Mouse (Mus musculus) neural tube, embryonic 12.5 days (tissue): ENCODE results near the gene Wap. TPM values are rescaled to one million over a fixed set of nuclear protein-coding genes. Genes with fewer than 3 reads are reported as not detected.

ENCODE experiments used
- ATAC-seq: fragments of 200-750 bp; cut with Nextera tagmentation; 2 replicates; pipeline ENCODE4 v1.8.0; 2017; ENCODE audit warnings: low read depth, mild to moderate bottlenecking, moderate TSS enrichment, moderate library complexity; ENCODE audit not compliant: low FRiP score
- H3K27ac ChIP-seq: fragments of 300-500 bp; sonication (generic); 2 replicates; pipeline ENCODE4 v1.5.1; 2016
- H3K27me3 ChIP-seq: fragments of 300-500 bp; sonication (generic); replicated peaks from 2 replicates; pipeline ENCODE4 v1.6.1; 2016; ENCODE audit warnings: mild to moderate bottlenecking
- H3K36me3 ChIP-seq: fragments of 300-500 bp; sonication (generic); 2 replicates; pipeline ENCODE4 v1.6.1; 2016; ENCODE audit warnings: mild to moderate bottlenecking
- H3K4me1 ChIP-seq: fragments of 300-500 bp; sonication (generic); 2 replicates; pipeline ENCODE4 v1.6.1; 2016
- H3K4me2 ChIP-seq: fragments of 300-500 bp; sonication (generic); replicated peaks from 2 replicates; pipeline ENCODE4 v1.6.1; 2016; ENCODE audit warnings: mild to moderate bottlenecking
- H3K4me3 ChIP-seq: fragments of 300-500 bp; sonication (generic); 2 replicates; pipeline ENCODE4 v1.5.1; 2016
- H3K9ac ChIP-seq: fragments of 300-500 bp; sonication (generic); 2 replicates; pipeline ENCODE4 v1.6.1; 2016; ENCODE audit warnings: mild to moderate bottlenecking
- H3K9me3 ChIP-seq: fragments of 300-500 bp; sonication (generic); 2 replicates; pipeline ENCODE4 v1.6.1; 2016; ENCODE audit warnings: mild to moderate bottlenecking
- WGBS: fragments of 180-500 bp; shearing (Covaris S2); methylation state at CpG from one replicate; pipeline ENCODE4 v1.1.7; 2016; 5-methylcytosine and 5-hydroxymethylcytosine counted together
- polyA plus RNA-seq: library from polyadenylated mRNA; unstranded; fragments of >200 nt; fragmentation: Nextera tagmentation; extraction: Ambion mirVana; gene quantifications from 2 replicates; pipeline ENCODE4 v1.2.1, GENCODE M21; 2016

Gene Wap
- polyA plus RNA-seq, 1 experiment from 2014 or later, result not detected

DNA sequence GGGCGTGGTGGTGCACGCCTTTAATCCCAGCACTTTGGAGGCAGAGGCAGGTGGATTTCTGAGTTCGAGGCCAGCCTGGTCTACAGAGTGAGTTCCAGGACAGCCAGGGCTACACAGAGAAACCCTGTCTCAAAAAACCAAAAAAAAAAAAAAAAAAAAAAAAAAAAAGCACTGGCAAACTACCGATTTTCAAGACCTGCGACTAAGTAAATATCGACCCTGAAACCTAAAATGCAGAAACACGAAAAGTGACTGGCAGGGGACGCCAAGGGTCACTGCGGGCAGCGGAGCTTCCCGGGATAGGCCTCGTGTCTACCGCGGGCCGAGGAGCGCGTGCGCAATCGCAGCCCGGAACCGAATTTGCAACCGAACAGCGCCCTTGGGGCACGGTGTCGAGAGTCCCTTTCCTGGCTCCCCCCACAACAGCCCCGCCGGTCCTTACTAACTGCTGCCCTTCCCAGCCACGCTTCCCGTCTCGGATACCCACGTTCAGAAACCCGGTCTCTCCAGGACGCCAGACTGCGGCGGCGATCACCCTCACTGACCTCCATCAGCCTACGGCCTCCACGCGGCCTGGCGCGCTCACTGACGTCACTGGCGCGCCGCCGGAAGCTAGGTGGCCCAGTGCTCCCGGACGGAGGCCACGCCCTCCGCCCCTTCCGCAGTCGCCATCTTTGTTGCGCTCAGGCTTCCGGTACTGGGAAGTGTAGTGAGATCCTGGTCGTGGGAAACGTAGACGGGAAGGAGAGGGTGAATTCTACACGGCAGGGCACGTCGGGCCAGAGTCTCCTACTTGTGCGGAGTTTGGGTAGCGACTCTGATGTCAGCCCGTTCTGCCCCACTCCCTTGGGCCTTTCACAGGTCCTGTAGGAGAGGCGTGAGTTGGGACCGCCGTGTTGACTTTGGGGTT lies 12.7 kb downstream of the Wap start, which contains the start of gene Tbrg4:
TSS of gene Tbrg4 (minus strand) at position 590 of the 910 bp plus-strand sequence.
- Histone ChIP-seq H3K4me2 (peak within 1 kb of the TSS; percentile 82), H3K36me3 (peaks cover 31% of the 10 kb centered on the region), H3K27ac (peak within 1 kb of the TSS; percentile 17; the same call in 1 of the 2 replicates), H3K4me3 (peak within 1 kb of the TSS; percentile 71), H3K9me3 (no peaks in the 10 kb centered on the region), H3K9ac (peak within 1 kb of the TSS; percentile 65), H3K27me3 (no peaks in the 10 kb centered on the region), H3K4me1 (peaks cover 27% of the 10 kb centered on the region)
- ATAC-seq, result peak; percentile 93
- under 1% methylated on average over 66 of the region's 66 CpGs for WGBS

DNA sequence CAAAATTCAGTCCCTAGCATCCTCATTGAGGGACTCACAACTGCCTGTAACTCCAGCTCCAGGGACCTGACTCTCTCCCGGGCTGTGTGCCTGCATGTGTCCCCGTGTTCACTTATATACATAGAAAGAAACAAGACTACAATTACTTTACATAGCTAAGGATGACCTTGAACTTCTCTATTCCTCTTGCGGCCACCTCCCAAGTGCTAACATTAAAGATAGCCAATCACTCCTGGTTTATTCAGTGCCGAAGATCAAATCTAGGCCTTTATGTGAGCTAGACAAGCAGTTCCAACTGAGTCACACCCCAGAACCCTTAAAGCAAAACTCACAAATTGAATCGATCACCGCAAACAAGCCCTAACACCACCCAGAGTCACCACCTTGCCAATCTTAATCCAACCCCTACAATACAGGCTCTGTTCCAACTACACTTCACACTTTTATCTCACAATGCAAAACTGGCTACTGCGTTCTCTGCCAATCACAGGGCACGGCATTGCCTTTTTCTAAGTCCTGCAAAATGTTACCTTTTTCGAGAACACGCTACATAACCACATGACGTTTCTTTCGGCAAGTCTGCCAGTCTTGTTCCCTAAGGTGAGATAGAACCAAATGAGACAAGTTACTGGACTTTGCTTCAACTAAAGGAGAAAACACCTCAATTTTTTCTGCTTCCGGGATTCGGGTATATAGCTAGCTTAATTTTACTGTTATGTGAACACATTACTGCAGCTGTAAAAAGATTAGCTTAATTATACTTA lies 13.6 kb downstream of the Wap start:
- Histone ChIP-seq H3K4me2 (peak overlapping the region; percentile 82), H3K4me3 (peak overlapping the region; percentile 71), H3K9ac (peak overlapping the region; percentile 65), H3K36me3 (peaks cover 40% of the 10 kb centered on the region), H3K27ac (no peak overlapping the region), H3K4me1 (peaks cover 27% of the 10 kb centered on the region), H3K9me3 (no peaks in the 10 kb centered on the region), H3K27me3 (no peaks in the 10 kb centered on the region)
- ATAC-seq, result no peak
- WGBS, result 71% methylated on average over 14 of the region's 14 CpGs

DNA sequence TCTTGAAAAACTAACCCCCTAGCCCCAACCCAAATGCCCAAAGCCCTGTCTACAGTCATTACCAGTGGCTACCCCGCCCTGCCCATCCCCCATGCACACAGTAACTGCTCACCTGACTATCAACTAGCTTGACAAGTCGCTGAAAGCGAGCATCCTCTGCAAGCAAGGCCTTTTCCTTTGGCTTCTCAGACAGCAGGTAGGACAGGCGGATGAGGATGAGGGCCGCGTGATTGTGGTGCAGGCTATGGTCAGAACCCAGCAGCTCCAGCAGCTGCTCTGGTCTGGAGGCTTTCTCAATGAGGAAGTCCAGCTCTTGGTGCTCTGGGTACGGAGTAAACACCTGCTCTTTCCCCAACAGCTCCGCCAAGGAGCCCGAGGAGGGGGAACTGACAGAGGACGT lies 14.7 kb downstream of the Wap start:
- no peaks in the 10 kb centered on the region for H3K9me3 ChIP-seq
- no peak overlapping the region for H3K4me2 ChIP-seq
- 94% methylated on average over 10 of the region's 10 CpGs for WGBS
- no peak for ATAC-seq
- peaks cover 51% of the 10 kb centered on the region for H3K36me3 ChIP-seq
- H3K9ac ChIP-seq, result no peak overlapping the region
- H3K4me3 ChIP-seq, result no peak overlapping the region
- no peaks in the 10 kb centered on the region for H3K27me3 ChIP-seq
- H3K27ac ChIP-seq, result no peak overlapping the region
- H3K4me1 ChIP-seq, result peaks cover 27% of the 10 kb centered on the region

DNA sequence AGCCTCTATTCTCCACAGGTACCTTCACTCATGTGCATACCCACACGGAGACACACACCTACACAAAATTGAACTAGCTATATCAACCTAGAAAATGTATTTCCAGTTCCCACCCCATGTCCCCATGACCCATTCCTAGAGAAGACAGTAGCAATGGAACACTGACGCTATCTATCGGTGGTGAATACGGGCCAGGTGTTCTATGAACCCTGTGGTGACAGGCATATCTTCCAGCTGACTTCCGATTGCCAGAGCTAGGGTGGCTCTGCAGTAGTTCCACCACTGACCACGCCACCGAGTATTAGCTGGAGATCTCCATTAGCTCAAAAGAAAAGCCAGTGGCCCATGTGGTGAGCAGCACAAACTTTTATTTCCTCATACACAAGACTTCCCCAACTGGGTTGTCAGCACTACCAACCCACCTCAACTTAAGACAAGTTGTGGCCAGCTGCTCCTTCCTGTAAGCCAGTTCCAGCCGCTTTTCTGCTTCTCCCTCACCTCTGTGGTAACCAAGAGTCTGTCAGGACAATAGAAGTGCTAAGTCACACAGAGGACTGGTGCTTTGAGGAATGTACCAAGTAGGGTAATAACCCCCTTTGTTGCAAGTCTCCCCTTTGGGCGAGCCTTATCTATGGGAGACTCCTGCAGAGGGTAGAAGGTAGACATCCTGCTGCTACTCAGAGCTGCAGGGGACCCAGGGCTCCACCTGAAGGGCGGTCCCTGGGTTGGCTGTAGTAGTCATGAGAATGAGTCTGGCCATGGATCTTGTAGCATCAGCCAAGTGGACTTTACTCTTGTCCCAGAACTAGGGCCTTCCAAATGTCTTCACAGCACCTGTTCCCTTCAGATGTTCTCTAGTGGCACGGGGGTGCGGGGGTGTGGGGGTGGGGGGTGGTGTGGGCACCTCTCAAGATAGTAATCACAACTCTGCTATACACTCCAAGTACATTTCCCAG lies 22.9 kb downstream of the Wap start:
- WGBS, result 92% methylated on average over 12 of the region's 12 CpGs
- no peak for ATAC-seq
- peaks cover 84% of the 10 kb centered on the region for H3K36me3 ChIP-seq
- H3K4me2 ChIP-seq, result no peak overlapping the region
- no peak overlapping the region for H3K27ac ChIP-seq
- no peak overlapping the region for H3K4me3 ChIP-seq
- no peak overlapping the region for H3K9ac ChIP-seq
- H3K27me3 ChIP-seq, result no peaks in the 10 kb centered on the region
- H3K4me1 ChIP-seq, result no peaks in the 10 kb centered on the region
- H3K9me3 ChIP-seq, result no peaks in the 10 kb centered on the region

DNA sequence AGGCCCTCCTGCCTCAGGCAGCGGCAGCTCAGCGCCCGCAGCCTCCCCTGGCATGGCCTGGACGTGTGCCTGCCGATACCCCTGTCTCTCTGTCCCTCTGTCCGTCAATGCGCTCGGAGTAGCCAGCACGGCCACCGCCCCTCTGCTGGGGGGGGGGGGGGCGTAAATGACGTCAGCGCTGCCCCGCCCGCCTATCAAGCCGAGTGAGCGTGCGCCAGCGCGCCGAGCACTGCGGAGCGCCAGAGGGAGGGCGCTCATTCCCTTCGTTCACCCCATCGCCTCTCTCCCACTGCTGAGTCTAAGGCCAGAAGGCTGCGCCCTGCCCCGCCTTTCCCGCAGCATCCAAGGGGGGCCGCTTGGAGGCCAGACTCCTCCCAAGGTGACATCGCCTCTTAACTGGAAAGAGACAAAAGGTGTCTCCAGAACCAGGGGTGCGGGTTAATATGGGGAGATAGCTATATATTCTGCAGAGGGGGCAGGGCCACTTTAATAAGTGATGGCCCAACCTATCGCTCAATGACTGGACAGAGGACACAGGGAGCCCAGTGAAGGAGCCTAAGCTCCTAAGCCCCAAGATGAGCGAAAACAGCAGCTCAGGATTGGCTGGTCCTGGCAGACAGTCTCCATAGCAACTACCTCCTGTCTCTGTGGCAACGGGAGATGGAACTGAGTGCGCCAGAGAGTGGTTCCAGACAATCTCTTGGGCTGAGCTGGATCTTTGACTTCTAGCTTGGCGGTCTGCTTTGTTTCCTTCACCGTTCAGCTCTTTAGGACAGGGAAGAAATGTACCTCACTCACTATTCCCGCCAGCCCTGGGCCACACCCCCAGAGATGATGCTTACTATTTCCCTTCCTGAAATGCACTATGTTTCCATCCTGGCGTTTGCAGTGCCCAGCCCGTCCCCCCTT lies 32.7 kb downstream of the Wap start, which contains the start of gene Nacad:
TSS of gene Nacad (minus strand) at position 563 of the 909 bp plus-strand sequence.
- peak within 1 kb of the TSS; percentile 91 for H3K27ac ChIP-seq
- H3K27me3 ChIP-seq, result 0 out of 2 replicates have a peak, but pooled peaks cover 3% of the 10 kb centered on the region
- H3K9me3 ChIP-seq, result no peaks in the 10 kb centered on the region
- H3K4me1 ChIP-seq, result peaks cover 44% of the 10 kb centered on the region
- H3K4me3 ChIP-seq, result peak within 1 kb of the TSS; percentile 59
- peaks cover 20% of the 10 kb centered on the region for H3K36me3 ChIP-seq
- peak; percentile 90 for ATAC-seq
- 5% methylated on average over 31 of the region's 41 CpGs for WGBS
- peak within 1 kb of the TSS; percentile 83 for H3K9ac ChIP-seq
- H3K4me2 ChIP-seq, result peak within 1 kb of the TSS; percentile 76

DNA sequence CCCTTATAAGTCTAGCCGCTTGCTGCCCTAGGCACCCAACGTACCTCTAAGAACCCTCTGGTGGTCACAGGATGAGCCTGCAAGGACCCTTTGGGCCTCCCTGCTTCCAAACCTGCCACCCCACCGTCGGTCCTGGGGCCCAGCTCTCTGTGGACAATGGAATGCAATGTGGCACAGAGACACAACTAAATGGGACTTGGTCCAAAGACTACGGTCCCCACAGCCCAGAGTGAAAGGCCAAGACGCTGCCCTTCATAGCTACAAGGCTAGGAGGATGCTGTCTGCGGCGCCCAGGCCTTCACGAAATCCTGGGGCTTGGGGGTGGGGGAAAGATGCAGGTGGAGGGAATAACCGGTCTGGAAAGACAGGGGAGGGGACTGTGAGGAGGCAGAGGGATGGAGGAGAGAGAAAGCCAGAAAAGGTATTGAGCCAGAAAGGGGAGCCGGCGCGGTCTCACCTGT lies 33.4 kb downstream of the Wap start:
- Histone ChIP-seq H3K27ac (peak overlapping the region; percentile 91), H3K4me3 (peak overlapping the region; percentile 59), H3K27me3 (0 out of 2 replicates have a peak, but pooled peaks cover 3% of the 10 kb centered on the region), H3K4me1 (peaks cover 47% of the 10 kb centered on the region), H3K9me3 (no peaks in the 10 kb centered on the region), H3K36me3 (peaks cover 25% of the 10 kb centered on the region), H3K9ac (peak overlapping the region; percentile 83), H3K4me2 (peak overlapping the region; percentile 76)
- WGBS, result 12% methylated on average over 13 of the region's 13 CpGs
- ATAC-seq, result peak; percentile 13

DNA sequence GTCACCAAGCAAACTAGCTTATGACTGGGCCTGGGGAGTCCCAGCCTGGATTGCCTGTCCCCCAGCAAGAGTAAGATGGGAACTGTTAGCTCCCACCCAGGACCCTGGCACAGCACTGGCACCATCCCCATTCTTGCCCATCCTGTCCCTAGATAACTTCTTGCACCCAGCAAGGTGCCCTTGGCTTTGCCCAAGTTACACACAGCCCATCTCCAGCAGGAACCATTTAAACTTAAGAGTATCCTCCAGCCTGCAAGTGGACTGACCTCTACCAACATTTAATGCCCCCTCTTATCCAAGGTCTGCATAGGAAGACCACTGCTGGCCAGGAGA lies 33.9 kb downstream of the Wap start:
- H3K27ac ChIP-seq, result peak overlapping the region; percentile 91
- peak overlapping the region; percentile 83 for H3K9ac ChIP-seq
- H3K36me3 ChIP-seq, result peaks cover 28% of the 10 kb centered on the region
- peaks cover 52% of the 10 kb centered on the region for H3K4me1 ChIP-seq
- ATAC-seq, result no peak
- H3K4me2 ChIP-seq, result peak overlapping the region; percentile 76
- H3K4me3 ChIP-seq, result peak overlapping the region; percentile 59
- 0 out of 2 replicates have a peak, but pooled peaks cover 3% of the 10 kb centered on the region for H3K27me3 ChIP-seq
- no peaks in the 10 kb centered on the region for H3K9me3 ChIP-seq

DNA sequence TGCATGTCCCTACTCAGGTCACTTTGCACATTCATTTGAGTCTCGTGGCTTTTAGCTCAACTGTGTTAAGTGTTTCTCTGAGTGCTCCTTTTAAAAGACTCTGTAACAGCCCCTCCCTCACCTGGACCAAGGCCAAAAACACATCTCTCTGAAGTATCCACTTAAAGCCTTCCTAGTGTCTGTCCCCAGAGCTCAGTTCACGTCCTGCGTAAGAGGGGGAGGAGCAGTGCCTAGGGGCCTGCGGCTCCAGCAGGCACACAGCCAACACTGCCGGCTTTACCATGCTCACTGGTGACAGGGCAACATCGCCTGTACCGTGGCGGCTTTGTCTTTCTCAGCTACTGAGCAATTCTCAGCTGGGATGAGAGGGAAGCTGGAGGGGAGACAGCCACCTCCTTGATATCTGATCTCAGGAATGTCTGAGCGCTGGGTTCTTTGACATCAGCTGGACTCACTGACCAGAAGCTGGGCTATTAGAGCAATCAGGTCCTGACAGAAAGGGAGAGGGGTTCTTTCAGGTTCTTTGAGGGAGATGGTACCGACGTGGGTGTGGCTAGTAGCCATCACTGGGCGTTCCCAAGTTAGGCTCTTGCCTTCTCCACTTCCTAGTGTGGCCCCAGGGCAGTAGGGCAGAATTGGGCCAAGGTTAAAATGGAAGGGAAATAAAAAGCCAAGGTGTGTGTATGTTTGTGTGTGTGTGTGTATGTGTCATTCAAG lies 34.4 kb downstream of the Wap start:
- Histone ChIP-seq H3K27me3 (0 out of 2 replicates have a peak, but pooled peaks cover 3% of the 10 kb centered on the region), H3K36me3 (peaks cover 28% of the 10 kb centered on the region), H3K27ac (peak overlapping the region; percentile 91), H3K4me3 (peak overlapping the region; percentile 59), H3K9ac (peak overlapping the region; percentile 83), H3K4me1 (peaks cover 57% of the 10 kb centered on the region), H3K4me2 (peak overlapping the region; percentile 76), H3K9me3 (no peaks in the 10 kb centered on the region)
- peak; percentile 31 for ATAC-seq
- WGBS, result 18% methylated on average over 12 of the region's 12 CpGs

DNA sequence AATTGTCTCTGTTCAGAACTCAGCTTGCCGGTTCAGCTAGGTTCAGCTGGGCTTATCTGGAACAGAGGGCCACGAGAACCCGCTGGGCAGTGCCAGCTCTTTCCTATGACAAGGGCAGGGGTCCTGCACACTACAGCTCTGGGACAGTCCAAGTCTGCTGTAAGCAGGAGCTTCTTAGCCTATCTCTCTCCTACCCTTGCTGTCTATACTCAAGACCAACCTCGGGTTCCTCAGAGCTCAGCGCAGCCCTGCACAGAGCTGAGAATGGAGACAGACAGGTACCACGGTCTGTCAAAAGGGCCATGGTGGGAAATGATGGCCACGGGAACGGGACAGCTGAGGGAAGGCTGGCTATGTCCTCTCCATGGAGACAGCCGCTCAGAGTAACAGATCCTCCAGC lies 35.2 kb downstream of the Wap start:
- Histone ChIP-seq H3K4me3 (peak overlapping the region; percentile 59; the same call in 1 of the 2 replicates), H3K4me2 (peak overlapping the region; percentile 76), H3K9ac (peak overlapping the region; percentile 83), H3K27me3 (0 out of 2 replicates have a peak, but pooled peaks cover 3% of the 10 kb centered on the region), H3K4me1 (peaks cover 65% of the 10 kb centered on the region), H3K36me3 (peaks cover 28% of the 10 kb centered on the region), H3K9me3 (no peaks in the 10 kb centered on the region), H3K27ac (no peak overlapping the region)
- WGBS, result 76% methylated on average over 9 of the region's 9 CpGs
- ATAC-seq, result no peak

DNA sequence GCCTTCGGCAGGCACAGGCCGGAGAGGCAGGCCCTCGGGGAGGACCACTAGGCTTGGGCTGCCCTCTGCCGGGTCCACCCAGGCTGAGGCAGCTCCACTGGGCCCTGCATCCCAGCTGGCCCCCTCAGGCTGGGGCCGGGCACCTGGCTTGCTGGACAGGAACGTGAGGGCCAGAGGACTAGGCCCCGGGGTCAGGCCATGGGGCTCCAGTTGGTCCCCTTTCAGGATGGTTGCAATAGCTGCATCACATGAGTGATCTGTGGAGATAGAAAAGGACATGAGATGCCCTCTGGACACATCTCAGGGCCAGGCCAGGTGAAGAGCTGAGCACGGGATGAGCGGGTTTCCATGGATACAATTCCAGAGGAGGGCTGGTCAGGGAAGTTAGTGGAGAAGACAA lies 35.8 kb downstream of the Wap start:
- Histone ChIP-seq H3K9me3 (no peaks in the 10 kb centered on the region), H3K4me3 (no peak overlapping the region), H3K27ac (no peak overlapping the region), H3K4me1 (peaks cover 71% of the 10 kb centered on the region), H3K36me3 (peaks cover 34% of the 10 kb centered on the region), H3K4me2 (peak overlapping the region; percentile 76), H3K27me3 (0 out of 2 replicates have a peak, but pooled peaks cover 3% of the 10 kb centered on the region), H3K9ac (peak overlapping the region; percentile 40; the same call in 1 of the 2 replicates)
- WGBS, result 86% methylated on average over 9 of the region's 9 CpGs
- ATAC-seq, result no peak
